Mouse (Mus musculus): ENCODE measurements around the gene H2-T24.
"Not testable (repeated sequence)": the region's sequence is repeated elsewhere in the genome, so short reads cannot be mapped to it uniquely, and the experiment has no call there.

Gene H2-T24

DNA sequence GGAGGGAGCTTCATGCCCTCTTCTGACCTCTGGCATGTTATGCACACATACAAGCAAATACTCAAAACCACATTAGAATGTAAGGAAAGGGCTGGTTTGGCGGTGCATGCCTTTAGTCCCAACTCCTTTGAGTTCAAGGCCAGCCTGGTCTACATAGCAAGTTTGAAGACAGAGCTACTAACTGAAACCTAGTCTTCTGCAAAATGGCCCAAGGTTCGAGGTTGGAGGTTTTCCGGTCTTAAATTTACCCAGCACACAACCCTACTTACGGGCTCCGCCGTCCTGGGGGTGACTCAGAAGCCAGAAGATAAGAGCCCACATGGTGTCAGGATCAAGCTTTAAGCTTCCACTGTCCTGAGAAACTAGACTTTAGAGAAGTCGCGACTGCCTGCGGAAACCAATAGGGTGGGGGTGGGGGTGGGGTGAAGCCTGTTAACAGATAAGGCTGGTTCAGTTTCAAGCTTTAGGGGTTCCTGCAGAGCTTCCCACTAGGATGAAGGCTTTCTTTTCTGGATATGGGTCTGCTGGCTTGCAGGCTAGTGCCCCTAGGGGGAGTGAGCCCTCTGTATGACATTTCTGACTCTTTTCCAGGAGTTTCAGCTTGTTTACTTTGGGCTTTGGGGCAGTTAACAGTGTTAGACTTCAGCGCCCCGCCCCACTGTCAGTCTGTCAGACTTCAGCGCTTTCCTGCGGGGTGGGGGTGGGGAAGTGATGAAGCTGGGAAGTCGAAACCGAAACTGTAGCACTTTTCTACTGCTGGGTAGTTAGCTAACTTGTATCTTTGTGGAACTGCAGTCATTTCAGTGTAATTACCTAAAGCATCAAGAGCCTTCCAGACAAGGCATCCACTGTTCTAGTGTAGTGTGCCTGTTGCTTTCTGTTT lies at the start of gene H2-T24:
TSS of gene H2-T24 (minus strand) at position 370 of the 883 bp plus-strand sequence.
- DNase-seq (ENCODE audit: low read depth, low spot score) = peak; percentile 64

DNA sequence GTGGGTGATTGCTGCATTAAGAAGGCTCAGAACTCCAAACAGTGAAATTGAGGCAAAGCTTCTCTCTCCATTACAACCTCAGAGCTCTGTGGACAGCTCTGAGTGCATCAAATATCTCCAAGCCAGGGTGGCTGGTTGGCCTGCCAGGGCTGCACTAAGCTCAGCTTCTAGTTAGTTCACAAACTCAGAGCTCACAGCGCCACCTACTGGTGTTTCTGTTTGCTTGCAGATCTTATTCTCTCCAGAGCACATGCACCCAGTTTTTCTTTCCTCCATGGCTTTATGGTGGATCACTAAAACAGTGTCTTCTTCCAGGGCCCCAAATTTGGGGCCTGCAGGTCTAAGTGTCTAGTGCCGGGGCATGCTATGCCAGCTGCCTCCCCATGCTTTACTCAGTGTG lies 40.5 kb upstream of the H2-T24 start:
- DNase-seq (ENCODE audit: low read depth, low spot score) = peak; percentile 75

DNA sequence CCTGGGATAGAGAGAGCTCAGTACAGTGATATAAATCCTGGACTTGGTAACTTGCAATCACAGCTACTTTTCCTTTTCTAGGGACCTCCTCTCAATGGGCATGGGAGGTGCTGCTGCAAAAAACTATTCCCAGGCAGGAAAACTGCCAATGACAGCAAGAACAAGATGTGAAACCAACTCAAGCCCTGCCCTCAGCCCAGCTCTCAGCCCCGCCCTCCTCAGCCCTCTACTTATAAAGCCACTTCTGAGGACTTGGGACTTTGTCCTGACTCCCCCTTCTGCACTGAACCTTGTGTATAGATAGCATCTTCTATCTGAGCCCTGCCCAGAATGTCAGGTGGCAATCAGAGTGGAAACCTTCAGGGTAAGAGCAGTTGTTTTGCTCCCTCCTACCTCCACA lies 38.0 kb upstream of the H2-T24 start, which contains the start of gene Gm11127:
TSS of gene Gm11127 (minus strand) at position 10 of the 400 bp plus-strand sequence.
- DNase-seq (ENCODE audit: low read depth, low spot score) = not testable (repeated sequence)

DNA sequence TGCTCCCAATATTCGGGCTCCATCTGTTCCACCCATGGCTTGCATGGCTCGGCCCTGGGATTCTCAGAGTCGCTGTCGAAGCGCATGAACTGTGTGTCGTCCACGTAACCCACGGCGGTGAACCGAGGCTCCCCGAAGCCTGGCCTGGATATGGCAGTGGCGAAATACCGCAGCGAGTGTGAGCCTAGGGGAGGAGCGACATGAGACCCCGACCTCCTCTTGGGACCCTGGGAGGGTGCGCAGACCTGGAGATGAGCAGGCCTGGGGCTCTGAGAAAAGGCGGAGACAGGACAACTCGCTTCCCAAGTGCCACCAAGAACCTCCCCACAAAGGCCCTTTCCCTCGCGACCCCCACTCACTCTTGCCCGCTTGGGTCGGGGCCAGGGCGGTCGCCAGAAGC lies 37.6 kb upstream of the H2-T24 start:
- DNase-seq (ENCODE audit: low read depth, low spot score) = not testable (repeated sequence)

DNA sequence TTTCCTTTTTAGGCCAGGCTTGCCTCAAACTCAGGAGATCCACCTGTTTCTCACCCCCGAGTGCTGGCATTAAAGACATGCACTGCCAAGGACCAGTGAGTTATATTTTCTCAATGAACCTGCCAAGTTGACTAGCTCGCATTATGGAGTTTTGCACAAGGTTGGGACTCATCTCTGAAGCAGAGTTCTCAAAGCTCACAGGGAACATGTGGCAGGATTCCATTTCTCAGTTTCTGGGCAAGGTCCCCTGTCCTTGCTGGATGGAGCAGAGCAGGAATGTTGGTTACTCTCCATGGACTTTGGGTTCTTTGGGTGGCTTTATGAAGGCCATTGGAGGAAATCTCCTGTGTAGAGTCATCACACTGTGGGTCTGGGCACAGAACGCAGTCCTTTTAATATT lies 22.9 kb upstream of the H2-T24 start:
- no peak for DNase-seq (ENCODE audit: low read depth, low spot score)

DNA sequence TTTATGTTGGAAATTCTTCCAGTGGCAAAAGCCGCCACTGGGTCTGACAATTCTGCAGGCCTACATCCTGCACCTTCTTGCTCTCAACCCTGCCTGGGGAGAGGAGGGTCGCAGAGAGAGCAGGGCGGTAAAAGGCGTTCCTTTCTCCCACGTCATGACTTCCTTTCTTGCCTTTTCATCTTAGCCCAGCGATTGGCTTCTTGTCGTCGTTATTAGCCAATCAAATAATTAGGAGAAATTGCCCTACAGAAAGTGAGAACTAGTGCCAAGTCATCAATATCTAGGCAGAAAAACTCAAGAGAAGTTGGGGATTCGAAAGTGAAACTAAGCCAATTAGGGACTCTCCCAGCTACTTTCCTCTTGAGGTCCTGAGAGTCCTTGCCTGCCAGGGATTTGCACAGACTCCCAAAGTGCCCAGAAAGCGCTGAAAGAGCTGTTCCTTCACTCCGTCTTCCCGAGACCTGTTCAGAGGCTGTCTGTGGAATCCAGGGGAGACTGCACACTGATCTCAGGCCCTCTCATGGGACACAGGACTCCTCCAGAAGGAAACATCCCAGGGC lies 22.3 kb upstream of the H2-T24 start, which contains the start of the genes H2-T22 and Gm6034:
TSS of gene H2-T22 (minus strand) at position 138 of the 560 bp plus-strand sequence.
TSS of gene Gm6034 (plus strand) at position 352 of the 560 bp plus-strand sequence.
- DNase-seq (ENCODE audit: low read depth, low spot score) = peak; percentile 94

DNA sequence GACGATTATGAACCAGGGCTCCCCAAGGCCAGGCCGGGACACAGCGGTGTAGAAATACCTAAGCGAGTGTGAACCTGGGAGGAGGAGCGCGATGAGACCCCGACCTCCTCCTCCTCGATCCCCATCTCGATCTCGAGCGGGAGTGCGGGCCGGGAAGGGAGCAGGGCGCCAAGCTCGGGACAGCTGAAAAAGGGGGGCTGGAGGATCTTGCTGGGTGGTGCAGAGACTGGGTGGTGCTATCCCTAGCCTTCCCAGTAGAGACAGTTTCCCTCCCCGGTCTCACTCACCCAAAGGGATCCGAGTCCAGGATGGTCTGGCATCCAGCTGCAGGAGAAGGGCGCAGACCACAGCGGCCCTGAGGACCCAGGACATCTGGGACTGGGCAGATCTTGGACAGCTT lies 21.7 kb upstream of the H2-T24 start:
- not testable (repeated sequence) for DNase-seq (ENCODE audit: low read depth, low spot score)

DNA sequence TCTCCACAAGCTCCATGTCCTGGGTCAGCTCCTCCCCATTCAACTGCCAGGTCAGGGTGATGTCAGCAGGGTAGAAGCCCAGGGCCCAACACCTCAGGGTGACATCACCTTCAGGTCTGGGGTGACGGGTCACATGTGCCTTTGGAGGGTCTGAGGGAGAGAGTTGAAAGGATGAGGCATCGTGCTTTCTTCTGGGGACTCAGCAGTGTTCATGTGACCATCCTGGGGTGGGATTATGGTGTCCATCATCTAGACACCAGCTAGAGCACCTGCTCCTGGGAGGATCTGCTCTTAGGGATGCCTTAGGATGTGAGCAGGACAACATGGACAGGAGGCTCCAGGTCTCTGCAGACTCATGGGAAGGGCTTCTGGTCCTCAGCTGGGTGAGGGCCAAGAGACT lies 20.2 kb upstream of the H2-T24 start:
- DNase-seq (ENCODE audit: low read depth, low spot score) = not testable (repeated sequence)

DNA sequence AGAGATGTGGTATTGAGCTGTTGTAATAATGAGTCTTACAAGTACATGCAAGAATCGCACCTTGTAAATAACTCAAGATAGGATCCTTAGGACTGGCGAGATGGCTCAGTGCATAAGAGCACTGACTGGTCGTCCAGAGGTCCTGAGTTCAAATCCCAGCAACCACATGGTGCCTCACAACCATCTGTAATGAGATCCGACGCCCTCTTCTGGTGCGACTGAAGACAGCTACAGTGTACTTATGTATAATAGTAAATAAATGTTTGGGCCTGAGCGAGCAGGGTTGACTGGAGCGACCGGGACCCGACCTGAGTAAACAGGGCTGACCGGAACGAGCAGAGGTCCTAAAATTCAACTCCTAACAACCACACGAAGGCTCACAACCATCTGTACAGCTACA lies 15.8 kb upstream of the H2-T24 start:
- DNase-seq (ENCODE audit: low read depth, low spot score) = not testable (repeated sequence)

DNA sequence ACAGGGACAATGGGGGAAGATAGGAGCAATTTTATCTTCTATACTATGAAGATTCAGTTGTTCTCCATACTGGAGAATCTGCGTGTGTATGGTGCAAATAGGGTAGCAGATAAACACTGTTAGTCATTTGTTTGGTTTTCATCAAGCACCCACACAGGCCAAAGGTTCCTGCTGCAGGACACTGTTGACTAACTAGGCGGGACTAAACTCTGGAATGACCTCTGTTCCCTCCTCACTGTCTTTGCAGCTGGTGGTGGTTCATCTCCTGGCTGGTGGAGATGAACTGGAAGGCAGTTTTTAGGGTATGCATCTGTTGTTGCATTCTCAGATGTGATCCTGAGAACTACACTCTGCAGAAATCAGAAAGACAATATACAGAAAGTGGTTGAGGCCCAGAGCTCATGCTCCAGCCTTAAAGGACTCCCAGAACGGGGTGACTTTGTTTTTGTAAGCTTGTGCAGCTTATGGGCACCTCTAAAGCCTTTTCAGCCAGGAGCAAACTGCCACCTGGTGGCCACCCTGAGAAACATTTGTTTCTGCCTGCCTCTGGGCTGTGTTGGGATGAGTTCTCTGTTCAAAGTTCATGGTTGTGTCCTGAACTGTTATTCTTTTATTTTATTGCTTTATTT lies 14.8 kb upstream of the H2-T24 start:
- DNase-seq (ENCODE audit: low read depth, low spot score) = not testable (repeated sequence)

DNA sequence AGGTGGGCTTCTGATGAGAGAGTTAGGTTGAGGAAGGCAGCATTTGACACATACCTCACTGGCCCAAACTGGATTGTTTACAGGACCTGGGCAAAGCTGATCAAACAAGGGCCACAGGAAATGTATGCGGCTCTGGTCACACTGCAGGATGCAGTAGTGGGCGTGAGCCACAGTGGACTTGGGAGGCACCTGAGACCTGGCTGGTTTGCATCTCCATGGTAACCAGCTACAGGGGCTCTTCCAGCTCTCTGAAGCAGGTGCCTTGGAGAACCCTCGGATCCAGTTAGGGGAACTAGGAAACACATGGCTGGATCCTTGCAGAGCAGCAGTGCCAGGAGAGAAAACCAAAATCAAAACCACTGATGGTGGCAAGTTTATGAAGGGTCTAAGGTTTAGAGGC lies 14.2 kb upstream of the H2-T24 start:
- DNase-seq (ENCODE audit: low read depth, low spot score) = not testable (repeated sequence)

DNA sequence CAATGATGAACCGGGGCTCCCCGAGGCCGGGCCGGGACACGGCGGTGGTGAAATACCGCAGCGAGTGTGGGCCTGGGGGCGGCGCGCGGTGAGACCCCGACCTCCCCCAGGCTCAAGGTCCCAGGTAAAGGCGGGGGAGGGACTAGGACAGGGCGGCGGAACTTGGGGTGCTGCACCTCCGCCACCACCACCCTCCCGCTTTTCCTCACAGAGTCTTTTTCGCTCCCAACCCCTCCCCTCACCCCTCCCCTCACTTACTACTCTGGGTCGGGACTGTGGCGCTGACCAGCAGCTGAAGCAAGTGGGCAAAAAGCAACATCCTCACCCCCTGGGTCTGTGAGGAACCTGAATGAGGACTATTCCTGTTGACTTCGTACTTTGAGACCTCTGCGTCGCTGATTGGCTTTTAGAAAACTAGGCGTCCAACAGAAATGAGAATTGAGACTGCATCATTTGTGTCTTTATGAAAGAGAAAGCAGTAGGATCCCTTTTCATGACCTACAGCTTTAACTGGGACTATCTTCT lies 12.1 kb upstream of the H2-T24 start, which contains the start of gene H2-T23:
TSS of gene H2-T23 (minus strand) at position 505 of the 525 bp plus-strand sequence.
- peak; percentile 56 for DNase-seq (ENCODE audit: low read depth, low spot score)

DNA sequence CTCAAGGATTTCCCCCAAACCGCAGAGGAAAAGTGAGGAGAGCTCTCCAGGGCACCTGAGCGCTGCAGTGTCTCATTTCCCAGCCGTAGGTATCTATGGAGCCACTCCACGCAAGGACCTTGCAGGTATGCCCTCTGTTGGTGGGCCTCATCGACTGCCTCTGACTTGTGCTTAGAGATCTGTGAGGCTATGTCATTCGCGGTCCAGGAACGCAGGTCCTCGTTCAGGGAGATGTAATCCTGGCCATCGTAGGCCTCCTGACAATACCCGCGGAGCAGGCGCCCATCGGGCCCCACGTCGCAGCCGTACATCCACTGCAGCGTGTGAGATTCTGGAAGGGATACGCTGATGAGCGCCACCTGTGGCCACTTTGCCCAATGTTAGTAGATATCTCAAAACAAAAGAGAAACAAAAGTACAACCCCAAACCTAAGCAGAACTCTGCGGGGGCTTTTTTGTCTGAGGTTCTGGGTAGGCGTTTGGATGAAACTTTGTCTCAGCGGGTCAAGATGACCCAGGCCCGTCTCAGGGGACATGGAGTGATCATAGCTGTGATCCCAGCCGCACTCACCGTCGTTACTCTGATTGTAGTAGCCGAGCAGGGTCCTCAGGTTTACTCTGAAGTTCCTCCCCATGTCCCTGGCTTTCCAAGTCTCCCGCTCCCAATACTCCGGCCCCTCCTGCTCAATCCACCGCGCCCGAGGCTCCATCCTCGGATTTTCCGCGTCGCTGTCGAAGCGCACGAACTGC lies 11.4 kb upstream of the H2-T24 start:
- DNase-seq (ENCODE audit: low read depth, low spot score) = not testable (repeated sequence)

DNA sequence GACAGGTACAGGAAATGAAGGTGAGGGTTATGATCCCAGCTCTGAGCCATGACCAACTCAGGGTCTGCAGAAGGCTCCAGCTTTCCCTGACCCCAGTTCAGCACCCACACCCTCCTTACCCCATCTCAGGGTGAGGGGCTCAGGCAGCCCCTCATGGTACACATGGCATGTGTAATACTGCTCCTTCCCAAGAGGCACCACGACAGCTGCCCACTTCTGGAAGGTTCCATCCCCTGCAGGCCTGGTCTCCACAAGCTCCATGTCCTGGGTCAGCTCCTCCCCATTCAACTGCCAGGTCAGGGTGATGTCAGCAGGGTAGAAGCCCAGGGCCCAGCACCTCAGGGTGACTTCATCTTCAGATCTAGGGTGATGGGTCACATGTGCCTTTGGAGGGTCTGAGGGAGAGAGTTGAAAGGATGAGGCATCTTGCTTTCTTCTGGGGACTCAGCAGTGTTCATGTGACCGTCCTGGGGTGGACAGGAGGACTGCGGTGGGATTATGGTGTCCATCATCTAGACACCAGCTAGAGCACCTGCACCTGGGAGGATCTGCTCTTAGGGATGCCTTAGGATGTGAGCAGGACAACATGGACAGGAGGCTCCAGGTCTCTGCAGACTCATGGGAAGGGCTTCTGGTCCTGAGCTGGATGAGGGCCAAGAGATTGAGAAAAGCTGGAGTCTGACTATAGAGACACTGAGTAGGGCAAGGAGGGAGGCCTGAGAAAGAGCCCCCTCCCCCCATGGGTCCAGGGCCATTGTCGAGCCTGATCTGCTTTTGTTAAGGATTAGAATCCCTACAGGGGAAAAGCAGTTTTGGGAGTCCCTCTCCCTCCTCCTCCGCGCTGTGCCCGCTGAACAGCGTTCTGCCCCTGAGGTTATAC lies 10.6 kb upstream of the H2-T24 start:
- not testable (repeated sequence) for DNase-seq (ENCODE audit: low read depth, low spot score)

DNA sequence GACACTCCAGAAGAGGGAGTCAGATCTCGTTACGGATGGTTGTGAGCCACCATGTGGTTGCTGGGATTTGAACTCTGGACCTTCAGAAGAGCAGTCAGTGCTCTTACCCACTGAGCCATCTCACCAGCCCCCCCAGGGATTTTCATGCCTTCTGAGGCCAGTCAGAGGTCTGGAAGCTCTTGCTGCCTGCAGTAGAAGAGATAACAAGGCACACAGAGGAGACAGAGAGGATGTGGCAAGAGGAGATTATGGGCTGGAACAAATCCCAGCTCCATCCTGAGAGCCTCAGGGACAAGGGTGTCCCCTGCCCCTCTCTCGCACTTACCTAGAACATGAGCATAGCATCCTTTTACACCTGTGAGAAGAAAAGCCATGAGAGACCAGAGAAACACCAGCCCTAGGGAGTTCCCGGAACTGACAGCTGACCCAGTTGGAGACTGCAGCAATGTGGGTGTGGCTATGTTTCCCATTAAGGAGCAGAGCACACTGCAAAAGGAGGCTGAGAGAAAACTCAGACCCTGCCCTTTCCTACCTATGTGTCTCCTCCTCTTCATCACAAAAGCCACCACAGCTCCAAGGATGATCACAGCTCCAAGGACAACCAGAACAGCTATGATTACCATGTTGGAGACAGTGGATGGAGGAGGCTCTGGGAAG lies 9.8 kb upstream of the H2-T24 start:
- not testable (repeated sequence) for DNase-seq (ENCODE audit: low read depth, low spot score)

DNA sequence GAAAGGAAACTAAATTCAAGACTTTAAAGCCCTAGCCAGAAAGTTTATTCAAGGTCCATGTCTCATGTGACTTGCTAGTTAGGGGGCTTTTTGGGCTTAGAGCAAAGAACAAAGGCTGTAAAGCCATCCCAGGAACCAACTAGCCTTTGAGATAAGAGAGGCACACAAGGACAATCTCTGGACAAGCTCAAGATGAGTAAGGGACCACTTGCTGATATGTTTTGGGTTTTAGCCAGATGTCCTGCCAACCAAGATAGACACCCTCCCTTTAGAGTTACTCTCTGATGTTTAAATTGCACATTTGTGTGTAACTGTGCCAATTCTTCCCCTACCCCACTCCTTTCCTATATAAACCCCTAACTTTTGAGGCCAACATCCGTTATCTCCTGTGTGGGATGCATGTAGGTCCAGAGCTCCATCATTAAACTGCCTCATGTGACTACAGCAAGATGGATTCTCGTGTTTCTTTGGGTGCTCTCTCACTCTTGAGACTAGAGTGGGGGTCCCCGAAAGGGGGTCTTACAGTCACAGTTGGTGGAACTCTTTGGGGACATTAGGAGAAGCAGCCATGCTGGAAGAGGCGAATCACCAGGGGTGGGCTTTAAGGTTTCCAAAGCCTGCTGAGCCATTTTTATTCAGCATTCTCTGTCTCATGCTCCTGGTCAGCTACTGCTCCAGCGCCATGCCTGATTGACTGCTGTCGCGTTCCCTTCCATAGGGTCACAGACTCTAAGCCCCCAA lies 8.7 kb upstream of the H2-T24 start:
- no peak for DNase-seq (ENCODE audit: low read depth, low spot score)

DNA sequence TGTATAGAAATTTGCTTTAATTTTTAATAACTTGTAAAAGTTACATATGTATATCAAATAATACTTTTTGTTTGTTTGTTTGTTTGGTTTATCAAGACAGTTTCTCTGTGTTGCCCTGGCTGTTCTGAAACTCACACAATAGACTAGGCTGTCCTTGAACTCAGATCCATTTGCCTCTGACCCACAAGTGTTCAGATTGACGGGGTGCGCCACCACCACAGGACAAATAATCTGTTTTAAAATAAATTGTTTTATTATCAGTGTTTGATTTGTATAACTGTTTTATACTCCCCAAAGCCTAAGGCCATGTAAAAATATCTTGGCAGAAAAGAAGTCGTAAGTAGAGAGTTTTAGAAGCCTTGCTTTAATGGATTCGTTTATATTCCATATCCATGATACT lies 7.3 kb upstream of the H2-T24 start:
- no peak for DNase-seq (ENCODE audit: low read depth, low spot score)

DNA sequence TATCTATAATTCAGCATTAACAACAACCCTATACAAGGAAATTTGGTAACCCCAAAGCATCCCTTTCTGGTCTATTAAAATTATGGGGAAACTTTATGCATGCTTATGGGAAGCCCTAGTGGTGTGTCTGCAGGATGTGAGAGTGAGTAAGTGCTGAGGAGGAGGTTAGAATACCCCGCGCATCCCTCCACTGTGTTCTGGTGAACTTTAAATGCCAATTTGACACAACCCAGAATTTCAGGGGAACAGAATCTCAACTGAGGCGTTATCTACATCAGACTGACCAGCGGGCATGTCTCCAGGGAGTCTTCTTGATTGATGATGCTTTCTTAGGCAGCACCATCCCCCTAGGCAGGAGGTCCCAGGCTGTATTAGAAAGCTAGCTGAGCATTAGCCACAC lies 5.5 kb upstream of the H2-T24 start:
- DNase-seq (ENCODE audit: low read depth, low spot score) = no peak

DNA sequence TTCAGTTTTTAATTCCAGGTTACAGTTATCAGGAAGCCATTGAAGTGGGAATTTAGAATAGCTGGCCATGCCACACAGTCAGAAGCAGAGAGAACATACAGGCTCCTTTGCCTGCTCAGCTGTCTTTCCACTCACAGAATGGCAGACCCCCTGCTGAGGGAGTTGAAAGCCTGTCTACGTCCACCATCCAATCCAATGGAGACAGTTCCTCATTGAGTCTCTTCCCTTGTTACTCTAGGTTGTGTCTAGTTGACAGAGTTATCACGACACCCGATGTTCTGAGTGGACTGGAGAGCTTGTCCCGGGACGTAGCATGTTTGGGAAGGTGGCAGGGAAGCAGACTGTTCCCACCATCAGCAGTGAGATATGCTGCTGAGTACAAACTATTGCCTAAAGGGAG lies 4.8 kb upstream of the H2-T24 start:
- DNase-seq (ENCODE audit: low read depth, low spot score) = no peak

All from skeletal muscle tissue, adult 2 months (tissue).